Mouse (Mus musculus): Measurements from ENCODE around the gene Fam126a. TPM values are rescaled to one million over a fixed set of nuclear protein-coding genes. Genes with fewer than 3 reads are reported as not detected.

Fam126a gene
- polyA plus RNA-seq, 1 experiment from 2014 or later, result 34.3 TPM

DNA sequence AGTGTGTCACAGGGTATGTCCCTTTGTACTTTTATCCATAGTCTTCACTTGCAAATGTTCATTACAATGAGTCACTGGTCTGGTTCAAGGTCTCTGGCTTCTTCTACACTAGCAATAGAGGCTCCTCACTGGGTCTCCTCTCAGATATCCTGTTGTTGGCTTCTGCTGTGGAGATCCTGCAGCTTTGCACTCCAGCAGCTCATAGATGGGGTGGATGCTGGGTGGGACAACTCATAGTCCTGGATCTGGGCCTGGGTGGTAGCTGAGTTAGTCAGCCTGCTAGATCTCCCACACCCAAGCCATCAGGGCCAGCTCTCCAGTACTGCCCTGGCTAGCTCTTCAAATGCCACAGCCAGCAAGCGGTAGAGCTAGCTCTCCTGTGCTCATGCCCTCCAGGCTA, 48.4 kb downstream of the Fam126a start:
- Histone ChIP-seq H3K36me3 (ENCODE audit: control insufficient read depth, insufficient read depth, low read length) (0 out of 2 replicates have a peak, but pooled peaks cover 3% of the 10 kb centered on the region), H3K9me3 (ENCODE audit: control insufficient read depth, low read length) (no peaks in the 10 kb centered on the region), H3K4me1 (ENCODE audit: control insufficient read depth, insufficient read depth, low read length) (no peaks in the 10 kb centered on the region), H3K4me3 (ENCODE audit: low read depth, low read length) (no peak overlapping the region), H3K9ac (ENCODE audit: low read length) (no peak overlapping the region), H3K27ac (ENCODE audit: low read depth, low read length) (no peak overlapping the region), H3K4me2 (no peak overlapping the region), H3K27me3 (ENCODE audit: control insufficient read depth, insufficient read depth, low read length) (no peaks in the 10 kb centered on the region)
- peak; percentile 51 for DNase-seq (ENCODE audit: low spot score, missing footprints)
- ATAC-seq (ENCODE audit: low FRiP score), result no peak
- WGBS, result 93% methylated on average over 1 of the region's 1 CpGs

DNA sequence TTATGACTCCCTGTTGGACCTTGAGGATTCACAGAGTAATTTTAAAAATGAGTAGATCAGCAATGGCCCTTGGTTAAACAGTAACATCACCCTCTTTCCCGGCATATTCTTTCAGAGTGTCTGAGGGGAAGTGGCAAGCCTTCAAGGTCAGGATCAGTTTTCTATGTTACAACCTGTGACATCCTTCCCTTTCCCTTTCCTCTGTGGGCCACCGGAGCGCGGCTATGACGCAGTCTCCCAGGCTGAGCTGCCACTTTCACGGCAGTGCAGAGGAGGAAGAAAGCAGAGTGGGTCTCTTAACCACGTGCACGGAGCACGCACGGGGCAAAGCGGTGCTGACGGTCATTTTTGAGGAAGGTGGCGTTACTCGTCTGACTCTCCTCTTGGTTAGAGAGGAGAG, 52.0 kb downstream of the Fam126a start:
- WGBS, result 95% methylated on average over 14 of the region's 14 CpGs

DNA sequence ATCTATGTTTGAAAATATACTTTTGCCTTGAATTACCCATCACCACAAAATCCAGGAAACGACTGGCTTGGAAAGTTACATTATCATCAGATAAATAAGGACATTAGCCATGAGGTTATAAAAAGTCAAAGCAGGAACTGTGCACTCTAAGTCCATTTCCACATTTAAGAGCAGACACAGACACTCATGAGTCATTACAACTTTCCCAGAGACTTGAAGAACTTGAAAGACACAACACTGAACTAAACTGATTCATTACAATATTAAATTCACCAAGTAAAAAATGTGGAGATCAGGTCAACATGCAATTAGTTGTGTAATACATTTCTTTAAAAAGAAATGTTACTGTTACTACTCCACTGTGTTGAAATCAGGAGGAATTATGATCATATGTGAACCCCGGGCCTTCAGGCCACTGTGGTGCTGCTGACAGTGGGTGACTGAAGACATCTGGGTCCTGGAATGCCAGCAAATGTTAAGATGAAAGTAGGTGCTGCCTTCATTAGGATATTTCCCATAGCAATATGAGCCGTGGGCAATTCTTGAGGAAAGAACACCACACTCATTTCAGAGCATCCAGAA, 55.4 kb downstream of the Fam126a start:
- no peak overlapping the region for H3K9ac ChIP-seq (ENCODE audit: low read length)
- DNase-seq (ENCODE audit: low spot score, missing footprints) (peak; percentile 31), ATAC-seq (ENCODE audit: low FRiP score) (no peak)
- H3K27me3 ChIP-seq (ENCODE audit: control insufficient read depth, insufficient read depth, low read length), result no peaks in the 10 kb centered on the region
- H3K4me3 ChIP-seq (ENCODE audit: low read depth, low read length), result no peak overlapping the region
- no peaks in the 10 kb centered on the region for H3K4me1 ChIP-seq (ENCODE audit: control insufficient read depth, insufficient read depth, low read length)
- H3K27ac ChIP-seq (ENCODE audit: low read depth, low read length), result no peak overlapping the region
- 92% methylated on average over 3 of the region's 3 CpGs for WGBS
- no peaks in the 10 kb centered on the region for H3K36me3 ChIP-seq (ENCODE audit: control insufficient read depth, insufficient read depth, low read length)
- H3K9me3 ChIP-seq (ENCODE audit: control insufficient read depth, low read length), result no peaks in the 10 kb centered on the region
- no peak overlapping the region for H3K4me2 ChIP-seq

More for the DNA sequence above, 52.0 kb downstream of the Fam126a start:
- no peak overlapping the region for H3K4me2 ChIP-seq
- DNase-seq (ENCODE audit: low spot score, missing footprints) (no peak), ATAC-seq (ENCODE audit: low FRiP score) (no peak)
- H3K4me1 ChIP-seq (ENCODE audit: control insufficient read depth, insufficient read depth, low read length), result no peaks in the 10 kb centered on the region
- H3K36me3 ChIP-seq (ENCODE audit: control insufficient read depth, insufficient read depth, low read length), result 0 out of 2 replicates have a peak, but pooled peaks cover 3% of the 10 kb centered on the region
- H3K9ac ChIP-seq (ENCODE audit: low read length), result no peak overlapping the region
- H3K4me3 ChIP-seq (ENCODE audit: low read depth, low read length), result no peak overlapping the region
- no peak overlapping the region for H3K27ac ChIP-seq (ENCODE audit: low read depth, low read length)
- H3K9me3 ChIP-seq (ENCODE audit: control insufficient read depth, low read length), result no peaks in the 10 kb centered on the region
- H3K27me3 ChIP-seq (ENCODE audit: control insufficient read depth, insufficient read depth, low read length), result no peaks in the 10 kb centered on the region

DNA sequence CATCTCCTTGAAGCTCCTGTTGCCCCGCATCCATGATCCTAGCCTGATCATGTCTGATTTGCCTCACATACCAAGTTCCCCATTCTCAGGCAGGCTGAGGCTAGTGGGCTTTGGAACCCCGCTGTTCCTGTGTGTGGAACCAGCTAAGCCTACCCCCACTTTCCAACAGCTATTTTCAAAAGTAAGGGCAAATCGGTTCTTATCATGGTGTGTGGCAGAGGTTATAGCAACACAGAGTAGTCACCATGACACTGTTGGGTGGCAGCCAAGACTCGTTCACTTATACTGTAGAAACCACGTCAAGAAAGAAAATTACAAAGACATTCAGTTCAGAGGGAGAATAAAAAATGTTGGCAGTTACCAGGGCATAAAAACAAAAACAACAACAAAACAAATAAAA, 62.8 kb downstream of the Fam126a start:
- 84% methylated on average over 5 of the region's 5 CpGs for WGBS
- H3K4me1 ChIP-seq (ENCODE audit: control insufficient read depth, insufficient read depth, low read length), result no peaks in the 10 kb centered on the region
- no peak overlapping the region for H3K4me3 ChIP-seq (ENCODE audit: low read depth, low read length)
- H3K36me3 ChIP-seq (ENCODE audit: control insufficient read depth, insufficient read depth, low read length), result no peaks in the 10 kb centered on the region
- H3K27ac ChIP-seq (ENCODE audit: low read depth, low read length), result no peak overlapping the region
- no peak overlapping the region for H3K4me2 ChIP-seq
- ATAC-seq (ENCODE audit: low FRiP score) (no peak), DNase-seq (ENCODE audit: low spot score, missing footprints) (peak; percentile 12)
- no peak overlapping the region for H3K9ac ChIP-seq (ENCODE audit: low read length)
- H3K27me3 ChIP-seq (ENCODE audit: control insufficient read depth, insufficient read depth, low read length), result no peaks in the 10 kb centered on the region
- H3K9me3 ChIP-seq (ENCODE audit: control insufficient read depth, low read length), result no peaks in the 10 kb centered on the region

DNA sequence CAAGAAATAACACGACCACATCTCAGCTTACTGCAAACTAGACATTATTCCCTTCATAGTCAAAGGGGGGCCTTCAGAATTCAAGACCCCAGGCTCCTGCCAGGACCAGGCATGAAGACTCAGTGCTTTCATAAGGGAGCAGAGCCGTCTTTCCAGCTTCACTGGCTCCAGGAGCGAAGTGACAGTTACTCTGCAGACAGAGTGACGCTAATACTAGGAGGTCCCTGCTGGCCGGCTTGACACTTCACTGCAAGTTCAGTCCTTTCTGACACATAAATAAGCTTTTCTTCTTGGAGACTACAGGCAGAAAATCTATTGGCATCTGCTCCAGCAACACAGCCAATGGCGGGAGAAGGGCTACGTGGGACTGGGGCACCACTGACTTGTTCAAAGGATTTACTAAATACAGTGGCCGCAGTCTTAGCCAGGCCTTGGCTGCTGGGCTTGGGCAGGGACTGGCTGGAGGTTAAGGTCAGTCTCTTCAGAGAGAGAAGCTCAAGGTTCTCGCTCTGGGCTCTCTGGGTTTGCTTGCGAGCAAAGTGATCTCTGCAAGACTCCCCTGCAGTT, 65.8 kb downstream of the Fam126a start:
- 83% methylated on average over 10 of the region's 10 CpGs for WGBS
- no peak overlapping the region for H3K9ac ChIP-seq (ENCODE audit: low read length)
- no peak overlapping the region for H3K4me3 ChIP-seq (ENCODE audit: low read depth, low read length)
- H3K27me3 ChIP-seq (ENCODE audit: control insufficient read depth, insufficient read depth, low read length), result no peaks in the 10 kb centered on the region
- ATAC-seq (ENCODE audit: low FRiP score) (no peak), DNase-seq (ENCODE audit: low spot score, missing footprints) (no peak)
- no peaks in the 10 kb centered on the region for H3K4me1 ChIP-seq (ENCODE audit: control insufficient read depth, insufficient read depth, low read length)
- no peak overlapping the region for H3K4me2 ChIP-seq
- H3K9me3 ChIP-seq (ENCODE audit: control insufficient read depth, low read length), result no peaks in the 10 kb centered on the region
- H3K36me3 ChIP-seq (ENCODE audit: control insufficient read depth, insufficient read depth, low read length), result no peaks in the 10 kb centered on the region
- H3K27ac ChIP-seq (ENCODE audit: low read depth, low read length), result no peak overlapping the region

DNA sequence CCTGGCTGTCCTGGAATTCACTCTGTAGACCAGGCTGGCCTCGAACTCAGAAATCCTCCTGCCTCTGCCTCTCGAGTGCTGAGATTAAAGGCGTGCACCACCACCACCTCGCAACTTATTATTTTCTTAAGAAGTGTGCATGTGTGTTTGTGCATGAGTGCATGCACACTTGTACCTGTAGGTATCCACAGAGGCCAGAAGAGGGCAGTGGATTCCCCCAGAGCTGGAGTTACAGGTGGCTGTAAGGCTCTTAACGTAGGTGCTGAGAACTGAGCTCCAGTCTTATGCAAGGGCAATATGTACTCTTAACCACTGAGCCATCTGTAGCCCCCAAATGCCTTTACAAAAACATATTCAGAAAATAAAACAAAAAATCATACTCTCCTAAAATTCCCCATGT, 77.4 kb downstream of the Fam126a start:
- H3K4me3 ChIP-seq (ENCODE audit: low read depth, low read length), result no peak overlapping the region
- H3K4me2 ChIP-seq, result no peak overlapping the region
- no peaks in the 10 kb centered on the region for H3K9me3 ChIP-seq (ENCODE audit: control insufficient read depth, low read length)
- no peak for ATAC-seq (ENCODE audit: low FRiP score)
- H3K27me3 ChIP-seq (ENCODE audit: control insufficient read depth, insufficient read depth, low read length), result no peaks in the 10 kb centered on the region
- H3K27ac ChIP-seq (ENCODE audit: low read depth, low read length), result no peak overlapping the region
- 95% methylated on average over 5 of the region's 5 CpGs for WGBS
- no peaks in the 10 kb centered on the region for H3K4me1 ChIP-seq (ENCODE audit: control insufficient read depth, insufficient read depth, low read length)
- no peak for DNase-seq (ENCODE audit: low spot score, missing footprints)
- no peak overlapping the region for H3K9ac ChIP-seq (ENCODE audit: low read length)
- no peaks in the 10 kb centered on the region for H3K36me3 ChIP-seq (ENCODE audit: control insufficient read depth, insufficient read depth, low read length)

DNA sequence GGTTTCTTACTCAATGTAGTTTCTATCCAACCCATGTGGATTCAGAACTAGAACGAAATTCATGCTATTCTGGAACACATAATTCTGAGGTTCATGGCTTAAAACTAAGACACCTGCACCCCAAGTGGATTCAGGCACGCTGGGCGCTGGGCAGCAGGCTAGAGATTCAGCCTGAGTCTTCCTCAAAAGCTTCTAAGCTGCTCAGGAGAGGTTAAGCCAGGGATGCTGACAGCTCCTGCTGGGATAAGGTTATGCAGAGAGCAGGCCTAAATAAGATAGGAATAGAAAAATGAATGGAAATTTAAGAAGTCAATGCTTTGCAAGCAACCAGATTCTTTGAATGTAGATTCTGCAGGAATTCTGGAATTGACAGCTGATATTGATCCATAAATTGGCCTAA, 82.4 kb downstream of the Fam126a start:
- no peaks in the 10 kb centered on the region for H3K36me3 ChIP-seq (ENCODE audit: control insufficient read depth, insufficient read depth, low read length)
- 19% methylated on average over 3 of the region's 3 CpGs for WGBS

DNA sequence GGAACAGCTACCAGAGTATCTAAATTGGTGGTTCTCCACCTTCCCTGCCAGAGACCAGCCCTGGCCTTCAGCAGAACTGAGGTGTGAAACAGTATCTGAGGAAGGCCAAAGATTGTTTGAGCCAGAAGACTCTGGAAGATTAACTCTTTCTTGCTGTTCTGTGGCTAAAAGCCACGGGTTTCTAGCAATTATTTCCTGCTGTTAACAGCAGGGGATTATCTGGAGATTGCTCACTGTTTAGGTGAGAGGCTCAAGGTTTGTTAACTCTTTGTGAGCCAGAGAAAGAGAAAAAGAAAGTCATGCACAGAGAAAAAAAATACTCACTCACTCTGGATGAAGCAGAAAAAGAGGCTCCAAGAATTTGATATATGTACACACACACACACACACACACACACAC, 85.4 kb downstream of the Fam126a start:
- WGBS, result 3% methylated on average over 1 of the region's 1 CpGs
- ATAC-seq (ENCODE audit: low FRiP score), result no peak
- H3K9me3 ChIP-seq (ENCODE audit: control insufficient read depth, low read length), result no peaks in the 10 kb centered on the region

More for the DNA sequence above, 82.4 kb downstream of the Fam126a start:
- H3K4me2 ChIP-seq, result no peak overlapping the region
- no peaks in the 10 kb centered on the region for H3K9me3 ChIP-seq (ENCODE audit: control insufficient read depth, low read length)
- H3K9ac ChIP-seq (ENCODE audit: low read length), result no peak overlapping the region
- DNase-seq (ENCODE audit: low spot score, missing footprints) (no peak), ATAC-seq (ENCODE audit: low FRiP score) (no peak)
- no peak overlapping the region for H3K4me3 ChIP-seq (ENCODE audit: low read depth, low read length)
- no peaks in the 10 kb centered on the region for H3K4me1 ChIP-seq (ENCODE audit: control insufficient read depth, insufficient read depth, low read length)
- H3K27me3 ChIP-seq (ENCODE audit: control insufficient read depth, insufficient read depth, low read length), result no peaks in the 10 kb centered on the region
- no peak overlapping the region for H3K27ac ChIP-seq (ENCODE audit: low read depth, low read length)

DNA sequence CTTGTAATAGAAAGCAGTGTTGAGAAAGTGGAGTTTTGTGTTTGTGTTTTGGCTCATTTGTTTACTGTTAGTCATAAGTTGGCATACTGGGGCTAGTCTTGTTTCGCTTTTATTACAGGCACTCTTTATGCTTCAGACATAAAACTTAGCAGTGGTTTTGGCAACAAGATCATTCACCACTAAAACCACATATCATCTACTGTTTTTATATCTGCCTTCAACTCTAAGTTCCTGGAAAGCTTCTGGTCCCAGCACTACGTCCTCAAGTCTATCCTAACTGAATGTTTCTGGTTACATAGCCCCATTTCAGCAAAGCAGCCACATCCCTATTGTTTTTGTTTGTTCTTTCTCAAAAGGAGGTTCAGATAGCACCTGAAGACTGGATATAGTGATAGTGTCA, 87.0 kb downstream of the Fam126a start:
- Histone ChIP-seq H3K27me3 (ENCODE audit: control insufficient read depth, insufficient read depth, low read length) (no peaks in the 10 kb centered on the region), H3K4me2 (no peak overlapping the region), H3K4me1 (ENCODE audit: control insufficient read depth, insufficient read depth, low read length) (no peaks in the 10 kb centered on the region), H3K36me3 (ENCODE audit: control insufficient read depth, insufficient read depth, low read length) (no peaks in the 10 kb centered on the region), H3K4me3 (ENCODE audit: low read depth, low read length) (no peak overlapping the region), H3K9ac (ENCODE audit: low read length) (no peak overlapping the region), H3K27ac (ENCODE audit: low read depth, low read length) (no peak overlapping the region), H3K9me3 (ENCODE audit: control insufficient read depth, low read length) (no peaks in the 10 kb centered on the region)
- 91% methylated on average over 2 of the region's 2 CpGs for WGBS
- no peak for ATAC-seq (ENCODE audit: low FRiP score)
- DNase-seq (ENCODE audit: low spot score, missing footprints), result no peak

More for the DNA sequence above, 85.4 kb downstream of the Fam126a start:
- Histone ChIP-seq H3K4me1 (ENCODE audit: control insufficient read depth, insufficient read depth, low read length) (no peaks in the 10 kb centered on the region), H3K27me3 (ENCODE audit: control insufficient read depth, insufficient read depth, low read length) (no peaks in the 10 kb centered on the region), H3K27ac (ENCODE audit: low read depth, low read length) (no peak overlapping the region), H3K9ac (ENCODE audit: low read length) (no peak overlapping the region), H3K4me2 (no peak overlapping the region), H3K36me3 (ENCODE audit: control insufficient read depth, insufficient read depth, low read length) (no peaks in the 10 kb centered on the region), H3K4me3 (ENCODE audit: low read depth, low read length) (no peak overlapping the region)
- no peak for DNase-seq (ENCODE audit: low spot score, missing footprints)
